Mouse (Mus musculus) heart, adult 2 months (tissue): ENCODE results near the gene Maml2.

Experiments
- CTCF ChIP-seq: fragments of 200-600 bp; IDR thresholded peaks from 2 replicates; pipeline ENCODE4 v1.8.1; 2022; ENCODE audit warnings: antibody characterized with exemption, mild to moderate bottlenecking, moderate library complexity
- EP300 ChIP-seq: fragments of 200-500 bp; IDR thresholded peaks from 2 replicates; pipeline ENCODE4 v1.6.1; 2011; ENCODE audit warnings: low read depth, low read length, control low read depth; ENCODE audit not compliant: insufficient read depth
- POLR2A ChIP-seq: fragments of 200-500 bp; IDR thresholded peaks from 2 replicates; pipeline ENCODE4 v1.6.1; 2011; ENCODE audit warnings: mild to moderate bottlenecking, low read depth, low read length, control low read depth; ENCODE audit not compliant: insufficient read depth

DNA sequence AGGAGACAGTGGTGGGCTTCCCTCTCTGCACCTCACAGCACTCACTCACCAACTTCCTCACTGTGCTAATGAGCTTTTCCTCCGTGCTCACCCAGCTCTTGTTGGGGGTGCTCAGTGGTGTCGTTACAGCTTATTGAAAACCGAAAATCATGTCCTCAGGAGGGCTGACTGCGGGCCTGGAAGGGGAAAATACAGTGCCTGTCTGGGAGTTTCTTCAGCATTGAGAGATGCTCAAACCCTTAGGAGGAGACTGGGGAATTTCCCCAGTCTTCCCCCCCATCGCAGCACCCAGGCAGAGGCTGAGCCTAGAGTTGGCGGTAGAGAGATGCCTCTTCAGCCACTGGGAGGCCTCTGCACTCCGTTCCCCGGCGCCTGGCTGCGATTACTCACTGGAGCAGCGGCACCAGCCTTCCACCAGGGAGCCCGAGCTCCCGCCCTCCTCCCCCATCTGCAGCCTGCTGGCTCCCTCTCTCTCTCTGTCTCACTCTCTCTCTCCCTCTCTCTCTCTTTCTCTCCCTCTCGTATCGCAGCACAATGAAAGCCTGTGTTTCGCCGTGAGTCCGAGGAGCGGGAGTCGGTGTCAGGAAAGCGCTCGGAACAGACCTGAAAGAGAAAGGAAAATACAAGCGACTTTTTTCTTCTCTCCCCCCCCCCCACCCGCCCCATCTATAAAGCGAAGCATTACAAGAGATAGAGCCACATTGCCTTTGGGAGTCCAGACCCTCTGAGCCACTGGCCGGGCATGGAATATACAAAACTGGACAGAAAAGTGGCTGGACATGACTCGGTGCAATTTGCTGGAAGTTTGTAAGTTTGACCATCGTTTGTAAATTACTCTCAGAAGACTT, 1.3 kb upstream of the Maml2 start:
- TF ChIP-seq POLR2A (peak; percentile 52; the same call in 1 of the 2 replicates), CTCF (peak; percentile 94), EP300 (peak; percentile 67; the same call in 1 of the 2 replicates)
